Mouse (Mus musculus) testis, postnatal 14 days (tissue): Measurements from ENCODE around the gene 1600015I10Rik.
"Not testable (repeated sequence)": the region's sequence is repeated elsewhere in the genome, so short reads cannot be mapped to it uniquely, and the experiment has no call there.

Source experiments
- DNase-seq: peaks from one replicate; pipeline ENCODE4 v3.0.0; 2021; ENCODE audit warnings: low spot score

The 1600015I10Rik gene

DNA sequence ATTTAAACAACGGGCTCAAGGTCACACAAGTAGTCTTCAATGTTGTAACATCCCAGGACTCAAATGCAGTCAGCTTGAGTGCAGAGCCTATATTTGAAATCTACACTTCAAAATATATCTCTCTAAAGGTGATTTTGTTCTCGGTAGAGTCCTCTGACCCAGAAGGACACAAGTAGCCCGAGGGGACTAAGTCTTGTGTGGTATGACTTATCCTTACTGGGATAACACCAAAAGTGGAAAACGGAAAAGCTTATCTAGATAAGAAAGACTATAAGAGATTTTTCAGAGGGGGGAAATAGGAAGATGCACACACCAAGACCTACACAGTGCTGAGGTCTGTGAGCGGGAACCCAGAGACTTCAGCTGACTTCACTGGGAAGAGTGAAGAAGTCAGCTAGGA, at the start of gene 1600015I10Rik:
TSS of gene 1600015I10Rik (plus strand) at position 301 of the 400 bp plus-strand sequence.
- DNase-seq: no peak

DNA sequence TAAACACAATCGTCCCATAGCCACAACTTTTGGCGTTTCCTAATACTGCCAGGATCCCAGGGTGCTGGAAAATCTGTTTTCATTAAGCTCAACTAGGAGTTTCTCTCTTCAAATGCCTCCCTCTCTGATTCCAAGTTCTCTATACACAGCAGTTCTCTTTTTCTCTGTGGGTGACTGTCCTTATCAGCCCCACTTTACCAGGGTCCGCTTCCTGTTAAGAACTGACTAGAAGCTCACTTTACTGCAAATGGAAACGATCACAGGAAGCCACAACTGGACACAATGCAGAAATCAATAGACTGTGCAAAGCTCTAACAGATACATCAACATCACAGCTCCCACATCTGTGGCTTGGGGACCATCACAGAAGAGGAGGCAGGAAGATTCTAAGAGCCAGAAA, 35.5 kb upstream of the 1600015I10Rik start:
- no peak for DNase-seq

DNA sequence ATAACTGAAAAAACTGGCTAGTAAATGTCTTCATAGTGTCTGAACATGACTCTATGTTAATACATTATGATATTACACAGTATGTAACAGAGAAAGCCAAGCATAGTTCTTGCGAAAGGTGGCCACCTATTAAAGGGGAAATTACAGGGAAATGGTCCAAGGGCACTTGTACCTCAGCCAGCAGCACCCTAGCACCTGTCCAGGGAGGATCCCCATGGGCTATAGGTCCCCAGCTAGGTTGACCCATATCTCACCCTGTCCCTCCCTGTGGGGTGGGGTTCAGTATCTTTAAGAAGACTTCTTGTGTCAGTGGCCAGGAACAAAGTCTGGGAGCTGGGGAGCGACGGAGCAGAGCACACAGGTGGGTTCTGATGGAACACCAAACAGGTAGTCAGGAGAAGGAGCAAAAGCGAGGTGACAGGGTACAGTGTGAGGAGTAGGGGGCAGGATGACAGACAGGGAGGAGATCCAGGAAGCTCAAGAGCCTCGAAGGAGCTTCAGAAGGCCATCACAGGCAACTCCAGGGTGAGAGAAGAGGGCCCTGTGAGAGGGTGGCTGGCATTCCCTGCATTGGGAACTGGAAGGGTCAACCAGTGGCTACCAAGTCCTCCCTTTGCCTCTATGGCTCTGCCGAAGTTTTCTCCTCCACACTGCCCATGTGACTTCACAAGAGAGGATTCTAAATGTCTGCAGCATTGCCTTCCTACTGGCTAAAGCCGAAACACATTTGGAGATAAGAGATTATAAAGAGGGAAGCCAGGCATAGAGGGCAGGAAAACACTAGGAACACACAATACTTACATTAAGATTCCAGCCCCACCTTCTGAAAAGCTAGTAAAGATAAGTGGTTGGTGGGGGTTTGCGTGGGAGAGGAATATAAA, 34.5 kb upstream of the 1600015I10Rik start:
- no peak for DNase-seq

DNA sequence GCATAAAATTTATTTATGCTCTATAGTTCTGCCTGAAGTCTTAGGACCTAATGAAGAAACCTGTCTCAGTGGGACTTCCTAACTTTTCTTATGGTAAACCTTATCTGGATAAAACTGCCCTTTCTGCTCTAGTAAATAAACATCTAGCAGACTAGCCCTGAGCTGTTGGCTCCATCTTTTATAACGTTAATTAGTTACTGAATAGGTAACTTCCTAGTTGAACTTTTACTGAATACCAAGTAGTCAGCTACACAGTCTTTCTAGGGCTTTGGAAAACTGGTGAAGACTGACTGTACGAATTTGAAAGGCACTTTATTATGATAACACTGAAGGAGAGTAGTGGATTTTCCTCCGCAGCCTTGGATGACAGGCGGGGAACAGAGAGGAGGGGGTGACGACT, 33.8 kb upstream of the 1600015I10Rik start:
- DNase-seq: no peak

DNA sequence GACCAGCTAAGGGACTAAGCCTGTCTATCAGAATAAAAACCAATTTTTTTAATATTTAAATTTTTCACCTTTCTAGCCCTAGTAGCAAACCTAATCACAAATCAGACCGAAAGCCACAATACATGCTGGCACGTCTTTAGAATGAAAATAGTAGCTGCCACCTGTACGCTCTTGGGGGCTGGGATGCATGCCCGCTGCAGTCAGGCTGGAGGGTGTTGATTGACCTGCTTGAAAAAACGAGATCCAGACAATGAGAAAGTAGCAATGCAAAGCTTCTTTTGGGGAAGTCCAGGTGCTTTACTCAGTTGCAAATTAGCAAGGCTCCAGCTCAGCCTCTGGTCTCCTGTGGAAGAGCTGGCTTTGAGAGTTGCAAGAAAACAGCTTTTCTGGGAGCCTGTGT, 32.7 kb upstream of the 1600015I10Rik start:
- DNase-seq: no peak

DNA sequence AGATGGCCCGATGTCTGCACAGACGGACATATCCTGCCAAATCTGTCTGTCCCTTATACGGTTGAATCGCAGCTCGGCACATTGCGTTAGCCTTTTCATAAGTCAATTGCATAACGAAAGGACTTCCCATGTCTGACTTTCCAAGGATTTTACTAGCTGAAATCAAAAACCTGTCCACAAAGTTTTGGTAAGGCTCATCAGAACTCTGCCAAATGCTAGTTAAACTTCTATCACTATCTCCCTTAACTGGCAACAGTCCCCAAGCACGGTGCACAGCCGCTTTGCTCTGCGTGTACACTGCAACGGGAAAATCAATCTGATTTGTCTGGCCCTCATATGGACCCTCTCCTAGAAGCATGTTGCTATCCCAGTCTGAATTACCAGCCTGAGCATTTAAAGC, 28.4 kb upstream of the 1600015I10Rik start:
- not testable (repeated sequence) for DNase-seq

DNA sequence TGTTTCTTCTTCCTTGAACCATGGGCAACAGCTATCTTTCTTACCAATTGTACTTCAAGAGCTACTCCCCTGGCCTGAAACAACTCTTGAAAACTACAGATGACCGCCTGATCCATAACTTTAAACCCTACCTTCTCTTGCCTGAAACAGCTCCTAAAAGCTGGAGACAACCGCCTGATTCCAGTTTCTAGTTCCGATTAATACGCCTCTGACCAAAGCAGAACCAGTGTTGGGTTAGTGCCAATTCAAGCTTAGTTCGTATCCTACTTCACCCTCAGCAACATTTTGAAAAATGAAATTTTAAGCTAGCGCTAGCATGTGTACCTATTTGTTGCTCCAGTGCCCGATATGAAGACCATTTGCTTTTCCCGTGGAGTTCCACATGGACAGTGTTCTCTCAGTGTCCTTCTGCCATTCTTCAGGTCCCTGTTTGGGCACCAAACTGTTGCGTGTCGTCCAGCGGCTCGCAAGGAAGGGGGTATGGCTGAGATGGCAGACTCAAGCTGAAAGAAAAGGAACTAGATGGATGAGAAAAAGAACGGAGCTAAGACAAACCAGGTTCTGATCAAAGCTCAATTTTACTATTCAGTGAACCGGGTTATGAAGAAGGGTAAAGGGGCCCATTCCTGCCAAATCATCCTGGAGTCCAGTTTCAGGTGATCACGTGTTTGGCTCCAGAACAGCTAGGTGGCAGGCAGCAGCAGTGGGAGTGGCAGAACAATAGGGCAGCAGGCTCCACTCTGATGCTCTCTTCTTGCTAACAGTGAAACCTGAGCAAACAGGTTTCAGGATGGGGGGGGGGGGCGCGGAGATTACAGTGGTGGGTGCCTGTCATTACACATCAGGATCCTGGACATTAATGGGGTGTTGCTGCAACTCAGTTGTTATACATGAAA, 26.9 kb upstream of the 1600015I10Rik start:
- DNase-seq: no peak

DNA sequence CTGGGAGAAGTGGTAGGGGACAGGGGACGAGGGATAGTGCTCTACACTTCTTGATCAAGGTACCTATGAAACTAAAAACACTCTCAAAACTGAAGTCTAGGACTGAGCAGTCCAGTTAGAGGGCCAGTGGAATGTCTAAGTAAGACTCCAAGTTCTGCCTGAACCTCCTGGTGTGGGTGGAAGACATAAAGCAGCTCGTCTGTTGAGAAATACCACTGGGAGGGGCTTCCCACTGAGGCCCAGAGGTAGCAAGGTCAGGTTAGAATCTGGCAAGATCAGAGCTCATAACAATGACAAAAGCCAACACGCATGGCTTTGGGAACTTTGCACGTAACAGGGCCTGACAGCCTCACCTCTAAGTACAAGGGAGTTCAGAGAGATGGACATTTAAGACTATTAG, 26.3 kb upstream of the 1600015I10Rik start:
- DNase-seq: no peak

DNA sequence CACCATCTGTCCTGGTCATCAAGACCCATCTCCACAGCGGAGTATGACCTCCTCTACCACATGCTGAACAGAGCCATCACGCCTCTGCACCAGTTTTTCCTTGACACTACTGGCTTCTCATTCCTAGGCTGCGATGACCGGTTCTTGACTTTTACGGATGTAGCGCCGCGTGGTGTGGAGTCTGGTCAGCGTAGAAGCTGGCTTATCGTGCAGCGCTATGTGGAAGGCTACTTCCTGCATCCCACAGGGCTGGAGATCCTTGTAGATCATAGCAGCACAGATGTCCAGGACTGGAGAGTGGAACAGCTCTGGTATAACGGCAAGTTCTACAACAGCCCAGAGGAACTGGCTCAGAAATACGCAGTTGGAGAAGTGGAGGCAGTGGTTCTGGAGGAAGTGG, 24.1 kb upstream of the 1600015I10Rik start:
- DNase-seq: no peak

DNA sequence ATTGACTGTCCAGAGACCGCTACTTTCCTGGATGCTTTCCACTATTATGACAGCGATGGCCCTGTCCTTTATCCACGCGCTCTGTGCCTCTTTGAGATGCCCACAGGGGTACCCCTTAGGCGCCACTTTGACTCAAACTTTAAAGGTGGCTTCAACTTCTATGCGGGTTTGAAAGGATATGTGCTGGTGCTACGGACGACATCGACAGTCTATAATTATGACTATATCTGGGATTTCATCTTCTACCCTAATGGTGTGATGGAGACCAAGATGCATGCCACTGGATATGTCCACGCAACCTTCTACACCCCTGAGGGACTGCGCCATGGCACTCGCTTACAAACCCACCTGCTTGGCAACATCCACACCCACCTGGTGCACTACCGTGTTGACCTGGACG, 23.3 kb upstream of the 1600015I10Rik start:
- DNase-seq: no peak

DNA sequence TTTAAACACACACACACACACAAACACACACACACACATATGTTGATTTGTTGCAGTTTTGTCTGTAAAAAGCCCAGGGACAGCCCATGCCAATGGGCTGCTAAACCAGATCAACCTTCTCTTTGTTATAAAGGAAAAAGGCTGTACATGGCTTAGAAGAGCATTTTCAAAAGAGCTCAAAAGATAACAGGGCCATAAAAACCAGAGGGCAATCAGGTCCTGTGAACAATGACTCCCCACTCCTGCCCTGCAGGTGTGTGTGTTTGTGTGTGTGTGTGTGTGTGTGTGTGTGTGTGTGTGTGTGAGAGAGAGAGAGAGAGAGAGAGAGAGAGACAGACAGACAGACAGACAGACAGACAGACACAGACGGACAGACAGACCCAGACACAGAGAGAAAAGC, 20.5 kb upstream of the 1600015I10Rik start:
- no peak for DNase-seq

DNA sequence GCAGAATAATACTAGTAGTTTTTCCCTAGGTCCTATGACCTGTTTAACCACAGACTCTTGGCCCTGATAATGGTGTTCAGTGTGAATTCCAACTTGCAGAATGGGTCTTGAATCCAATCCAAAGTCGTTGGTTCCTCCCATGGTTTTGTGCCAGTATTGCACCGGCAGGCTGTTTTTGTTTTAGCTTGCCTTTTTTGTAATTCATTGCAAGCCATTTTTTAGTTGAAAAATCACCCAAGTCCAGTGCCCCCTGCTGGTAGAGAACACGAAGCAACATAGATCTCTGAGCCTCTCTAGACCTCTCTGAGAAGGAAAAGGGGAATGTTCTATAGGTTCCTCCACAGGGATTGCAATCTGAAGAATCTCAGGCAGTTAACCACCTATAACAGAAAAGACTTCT, 17.7 kb upstream of the 1600015I10Rik start:
- DNase-seq: no peak

DNA sequence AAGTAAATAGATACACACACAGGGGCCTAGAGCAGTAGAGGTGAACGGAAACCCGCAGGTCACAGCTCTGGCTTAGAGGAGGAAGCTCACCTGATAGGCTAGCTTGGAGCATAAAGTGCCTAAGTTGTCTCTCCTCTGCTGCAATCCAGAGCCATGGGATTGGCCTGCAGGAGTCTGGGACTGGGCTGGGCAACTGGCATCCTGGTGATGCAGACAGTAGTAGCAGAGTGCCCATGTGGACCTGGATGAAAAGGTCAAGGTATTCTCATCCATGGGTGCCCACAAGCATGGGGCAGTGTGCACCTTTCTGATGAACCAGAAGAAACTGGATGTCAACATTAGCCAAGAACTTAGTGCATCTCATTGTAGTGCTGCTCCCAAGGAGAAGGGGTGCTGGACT, 16.1 kb upstream of the 1600015I10Rik start:
- DNase-seq: no peak

DNA sequence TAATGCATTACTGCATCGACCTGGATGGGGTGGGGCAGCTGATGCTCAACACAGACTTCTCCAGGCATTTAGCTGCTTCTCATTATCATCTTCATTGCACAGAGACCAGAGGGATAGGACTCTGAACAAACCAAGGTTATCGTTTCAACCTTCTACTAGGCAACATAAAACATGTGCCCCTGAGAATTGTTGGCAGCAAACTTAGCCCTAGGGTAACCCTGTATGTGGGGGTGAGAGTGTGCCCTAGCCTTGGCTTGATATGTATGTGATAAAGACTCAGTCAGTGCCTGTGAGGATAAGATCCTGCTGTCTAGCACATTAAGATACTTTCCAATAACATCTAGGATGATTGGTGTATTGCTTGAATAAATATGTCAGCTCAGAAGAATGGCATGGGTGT, 19.9 kb downstream of the 1600015I10Rik start:
- no peak for DNase-seq

DNA sequence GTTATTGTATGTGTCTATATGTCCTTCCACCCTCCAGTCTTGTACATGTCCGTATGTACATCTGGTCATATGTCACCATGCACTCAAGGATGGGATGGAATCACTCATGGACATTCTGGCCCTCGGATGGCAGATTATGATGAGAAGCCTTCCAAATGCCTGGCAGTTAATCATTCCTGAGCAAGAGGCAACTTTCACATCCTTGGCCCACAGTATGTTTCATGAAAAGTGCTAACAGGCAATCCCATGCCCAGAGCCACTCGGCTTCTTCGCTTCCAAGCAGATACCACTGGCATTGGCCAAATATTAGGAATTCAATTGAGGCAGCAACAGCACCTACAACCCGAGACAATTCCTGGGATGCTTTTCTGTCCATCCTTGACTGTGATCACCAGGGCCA, 21.0 kb downstream of the 1600015I10Rik start:
- no peak for DNase-seq

DNA sequence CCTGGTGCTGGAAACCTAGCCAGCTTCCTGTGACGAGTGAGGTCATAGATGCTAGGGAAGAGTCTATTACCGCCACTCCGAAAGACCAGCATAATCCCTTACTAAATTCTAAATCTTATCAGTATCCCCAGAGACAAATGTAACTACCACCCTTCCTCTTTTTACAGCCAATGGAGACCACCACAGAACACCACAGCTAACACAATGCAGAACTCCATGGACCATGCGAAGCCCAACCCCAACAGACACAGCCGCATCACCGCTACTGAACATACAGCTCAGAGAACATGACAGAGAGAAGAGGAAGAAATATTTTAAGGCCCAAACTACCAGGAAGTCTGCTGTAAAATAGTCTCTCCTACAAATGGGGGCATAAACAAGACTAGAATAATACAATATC, 21.9 kb downstream of the 1600015I10Rik start:
- no peak for DNase-seq

DNA sequence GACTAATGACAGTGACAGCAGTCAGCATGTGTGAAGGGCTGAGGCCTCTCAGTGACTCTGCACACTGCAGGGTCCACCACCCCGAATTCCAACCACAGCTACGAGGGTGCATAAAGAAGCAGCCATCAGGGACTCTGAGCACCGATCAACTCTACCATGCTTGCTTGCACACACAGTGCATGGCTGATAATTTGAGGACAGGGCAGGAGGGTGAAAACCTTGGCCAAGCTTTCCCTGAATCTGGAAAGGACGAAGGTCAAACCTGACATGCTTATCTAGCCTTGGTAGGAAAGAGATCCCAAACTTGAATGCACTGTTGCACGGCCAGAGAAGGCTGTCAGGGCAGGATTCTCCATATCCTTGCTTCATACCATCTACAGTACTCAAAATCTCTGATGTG, 23.5 kb downstream of the 1600015I10Rik start:
- DNase-seq: no peak

DNA sequence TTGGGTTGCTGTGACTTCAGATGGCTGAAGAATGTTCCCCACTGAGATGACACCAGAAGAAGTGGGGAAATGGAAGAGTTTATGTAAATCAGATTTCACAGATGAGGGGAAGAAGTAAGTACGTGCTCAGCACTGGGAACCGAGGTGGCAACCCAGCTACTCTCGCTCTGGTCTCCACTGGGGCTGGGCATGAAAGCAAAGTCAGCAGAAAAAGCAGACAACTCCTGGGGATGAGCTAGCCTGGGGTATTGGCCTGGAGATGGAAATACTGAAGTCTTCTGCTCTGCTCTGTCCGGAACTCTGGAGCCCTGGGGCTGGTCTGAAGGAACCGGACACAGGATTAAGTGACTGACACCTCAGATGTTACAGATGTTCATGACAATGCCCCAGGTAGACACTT, 24.5 kb downstream of the 1600015I10Rik start:
- no peak for DNase-seq

DNA sequence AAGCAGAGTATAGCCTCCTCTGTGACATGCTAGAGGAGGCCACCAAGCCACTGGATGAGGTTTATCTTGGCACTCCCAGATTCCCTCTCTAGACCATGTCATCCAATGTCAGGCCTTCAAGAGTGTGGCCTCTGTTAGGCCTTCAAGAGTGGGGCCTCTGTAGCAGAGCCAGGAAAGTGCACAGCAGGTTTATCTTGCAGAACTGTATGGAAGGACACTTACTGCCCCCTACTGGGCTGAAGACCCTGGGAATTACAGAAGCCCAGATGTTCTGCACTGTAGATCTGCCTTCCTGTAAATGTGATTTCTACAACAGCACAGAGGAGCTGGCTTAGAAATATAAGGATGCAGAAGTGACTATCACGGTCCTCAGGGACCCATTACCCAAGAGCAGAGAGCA, 25.3 kb downstream of the 1600015I10Rik start:
- DNase-seq: no peak

DNA sequence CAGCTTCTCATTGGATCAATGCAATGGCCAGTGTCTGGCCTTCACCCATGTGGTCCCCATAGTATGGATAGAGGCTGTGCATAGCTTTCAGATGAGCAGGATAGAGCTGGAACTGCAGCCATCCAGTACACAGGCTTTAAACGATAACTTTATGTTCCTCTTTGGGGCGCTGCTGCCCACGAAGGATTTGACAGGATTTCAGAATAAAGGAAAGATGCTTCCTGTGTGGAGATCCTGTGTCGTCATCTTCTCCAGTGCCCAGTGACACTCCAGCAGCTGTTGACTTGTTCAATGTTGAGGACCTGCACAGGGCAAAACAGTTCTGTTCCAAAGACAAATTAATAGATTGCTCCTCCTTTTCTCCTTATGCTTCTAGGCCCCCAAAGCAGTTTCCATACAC, 27.1 kb downstream of the 1600015I10Rik start:
- no peak for DNase-seq

DNA sequence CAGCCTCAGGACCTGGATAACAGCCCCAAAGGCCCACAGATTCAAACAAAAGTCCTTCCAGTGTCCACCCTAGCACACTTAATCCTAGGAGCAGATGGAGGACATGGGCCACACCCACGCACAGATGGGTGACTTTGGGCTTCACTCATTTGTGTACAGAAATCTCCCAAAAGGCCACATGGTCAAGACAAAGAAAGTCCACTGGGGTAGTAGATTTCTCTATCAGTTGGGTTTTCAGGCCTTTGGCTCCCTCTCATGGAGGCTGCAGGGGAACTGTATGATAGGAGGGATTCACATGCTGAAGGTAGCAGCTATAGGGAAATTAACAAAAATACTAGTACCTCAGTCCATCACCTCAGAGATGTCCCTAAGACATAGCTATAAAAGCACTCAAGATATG, 28.4 kb downstream of the 1600015I10Rik start:
- no peak for DNase-seq

DNA sequence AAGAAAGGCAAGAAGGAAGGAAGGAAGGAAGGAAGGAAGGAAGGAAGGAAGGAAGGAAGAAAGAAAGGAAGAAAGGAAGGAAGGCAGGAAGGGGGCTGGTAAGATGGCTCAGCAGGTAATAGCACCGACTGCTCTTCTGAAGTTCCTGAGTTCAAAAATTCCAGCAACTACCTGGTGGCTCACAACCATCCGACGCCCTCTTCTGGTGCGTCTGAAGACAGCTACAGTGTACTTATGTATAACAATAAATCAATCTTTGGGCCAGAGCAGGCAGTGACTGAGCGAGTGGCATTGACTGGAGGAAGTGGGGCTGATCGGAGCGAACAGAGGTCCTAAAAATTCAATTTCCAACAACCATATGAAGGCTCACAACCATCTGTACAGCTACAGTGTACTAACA, 29.5 kb downstream of the 1600015I10Rik start:
- not testable (repeated sequence) for DNase-seq

DNA sequence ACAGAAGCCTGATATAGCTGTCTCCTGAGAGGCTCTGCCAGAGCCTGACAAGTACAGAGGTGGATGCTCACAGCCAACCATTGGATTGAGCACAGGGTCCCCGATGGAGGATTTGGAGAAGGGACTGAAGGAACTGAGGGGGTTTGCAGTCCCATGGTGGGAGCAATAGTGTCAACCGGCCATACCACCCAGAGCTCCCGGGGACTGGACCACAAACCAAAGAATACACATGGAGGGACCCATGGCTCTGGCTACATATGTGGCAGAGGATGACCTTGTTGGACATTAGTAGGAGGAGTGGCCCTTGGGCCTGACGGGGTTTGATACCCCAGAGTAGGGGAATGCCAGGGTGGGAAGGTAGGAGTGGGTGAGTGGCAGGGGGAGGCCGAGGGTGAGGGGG, 37.0 kb downstream of the 1600015I10Rik start:
- DNase-seq: not testable (repeated sequence)
